Mouse (Mus musculus): ENCODE data around the gene Sfxn1.
A peak's percentile ranks its signal among the peaks of the same experiment; 100 is the strongest.

Gene Sfxn1

GRCm38 (mm10) chr13:54071606-54072331 lies at the start of gene Sfxn1:
Gene Sfxn1, plus strand, starts transcription at chr13:54071869.
- peak; percentile 45 to 62 for DNase-seq (ENCODE audit: low spot score in 2 of 2)

GRCm38 (mm10) chr13:54023311-54023710 lies 48.4 kb upstream of the Sfxn1 start:
- DNase-seq (ENCODE audit: low spot score in 2 of 2) = no peak

- no peak for DNase-seq (ENCODE audit: low spot score in 2 of 2)
These were observed 44.6 kb upstream of the Sfxn1 start for GRCm38 (mm10) chr13:54027079-54027478.

GRCm38 (mm10) chr13:54033653-54034052 lies 38.0 kb upstream of the Sfxn1 start:
- DNase-seq (ENCODE audit: low spot score in 2 of 2) = no peak

- no peak for DNase-seq (ENCODE audit: low spot score in 2 of 2)
These were observed 36.1 kb upstream of the Sfxn1 start for GRCm38 (mm10) chr13:54035541-54035940.

- no peak for DNase-seq (ENCODE audit: low spot score in 2 of 2)
These were observed 33.7 kb upstream of the Sfxn1 start for GRCm38 (mm10) chr13:54037936-54038335.

- DNase-seq (ENCODE audit: low spot score in 2 of 2) = no peak
These were observed 31.4 kb upstream of the Sfxn1 start for GRCm38 (mm10) chr13:54040256-54040655.

GRCm38 (mm10) chr13:54048679-54049352 lies 22.9 kb upstream of the Sfxn1 start:
- DNase-seq (ENCODE audit: low spot score in 2 of 2) = no peak

- no peak for DNase-seq (ENCODE audit: low spot score in 2 of 2)
These were observed 20.0 kb upstream of the Sfxn1 start for GRCm38 (mm10) chr13:54051641-54052040.

- DNase-seq (ENCODE audit: low spot score in 2 of 2) = no peak
These were observed 16.7 kb upstream of the Sfxn1 start for GRCm38 (mm10) chr13:54054962-54055361.

GRCm38 (mm10) chr13:54055448-54055861 lies 16.2 kb upstream of the Sfxn1 start, which contains the start of gene Drd1:
Gene Drd1, minus strand, starts transcription at chr13:54055705.
- DNase-seq (ENCODE audit: low spot score in 2 of 2) = peak; percentile 17 to 35

- DNase-seq (ENCODE audit: low spot score in 2 of 2) = no peak
These were observed 9.6 kb upstream of the Sfxn1 start for GRCm38 (mm10) chr13:54062068-54062467.

- no peak for DNase-seq (ENCODE audit: low spot score in 2 of 2)
These were observed 8.4 kb upstream of the Sfxn1 start for GRCm38 (mm10) chr13:54063292-54063691.

- DNase-seq (ENCODE audit: low spot score in 2 of 2) = no peak
These were observed 5.5 kb upstream of the Sfxn1 start for GRCm38 (mm10) chr13:54066081-54066746.

GRCm38 (mm10) chr13:54067617-54068166 lies 4.0 kb upstream of the Sfxn1 start:
- DNase-seq (ENCODE audit: low spot score in 2 of 2) = no peak

GRCm38 (mm10) chr13:54071011-54071410 lies 658 bp upstream of the Sfxn1 start:
- DNase-seq (ENCODE audit: low spot score in 2 of 2) = no peak

- DNase-seq (ENCODE audit: low spot score in 2 of 2) = no peak
These were observed 923 bp downstream of the Sfxn1 start for GRCm38 (mm10) chr13:54072526-54073057.

- DNase-seq (ENCODE audit: low spot score in 2 of 2) = no peak
These were observed 1.4 kb downstream of the Sfxn1 start for GRCm38 (mm10) chr13:54073066-54073465.

GRCm38 (mm10) chr13:54073491-54073890 lies 1.8 kb downstream of the Sfxn1 start:
- no peak for DNase-seq (ENCODE audit: low spot score in 2 of 2)

- no peak for DNase-seq (ENCODE audit: low spot score in 2 of 2)
These were observed 3.7 kb downstream of the Sfxn1 start for GRCm38 (mm10) chr13:54075416-54075815.

GRCm38 (mm10) chr13:54076051-54076450 lies 4.4 kb downstream of the Sfxn1 start:
- no peak for DNase-seq (ENCODE audit: low spot score in 2 of 2)

Measured in spleen, postnatal 14 days (tissue).